Mouse (Mus musculus): Measurements from ENCODE around the gene Olfr362.
"Not testable (repeated sequence)": the region's sequence is repeated elsewhere in the genome, so short reads cannot be mapped to it uniquely, and the experiment has no call there.

The Olfr362 gene

GRCm38 (mm10) chr2:37117810-37118209, at the start of gene Olfr362:
Gene Olfr362, minus strand, starts transcription at chr2:37117910.
- DNase-seq (ENCODE audit: extremely low read depth, insufficient read length, low spot score), result no peak

- DNase-seq (ENCODE audit: extremely low read depth, insufficient read length, low spot score), result no peak
Observed at GRCm38 (mm10) chr2:37139022-37139421, 21.3 kb upstream of the Olfr362 start, which contains the start of gene Olfr364-ps1. Gene Olfr364-ps1, plus strand, starts transcription at chr2:37139322.

GRCm38 (mm10) chr2:37089190-37089589, 28.5 kb downstream of the Olfr362 start, which contains the start of gene Olfr361:
Gene Olfr361, minus strand, starts transcription at chr2:37089290.
- DNase-seq (ENCODE audit: extremely low read depth, insufficient read length, low spot score), result not testable (repeated sequence)

GRCm38 (mm10) chr2:37065446-37065845, 52.3 kb downstream of the Olfr362 start, which contains the start of gene Olfr360:
Gene Olfr360, plus strand, starts transcription at chr2:37065746.
- DNase-seq (ENCODE audit: extremely low read depth, insufficient read length, low spot score), result no peak
